Mouse (Mus musculus) heart, embryonic 14.5 days (tissue): ENCODE results near the gene Rpsa. TPM values are rescaled to one million over a fixed set of nuclear protein-coding genes. Genes with fewer than 3 reads are reported as not detected.
"Not testable (repeated sequence)": the region's sequence is repeated elsewhere in the genome, so short reads cannot be mapped to it uniquely, and the experiment has no call there.

Experiments
- ATAC-seq: fragments of 200-750 bp; cut with Nextera tagmentation; 2 replicates; pipeline ENCODE4 v1.8.0; 2017; ENCODE audit warnings: low read depth, moderate TSS enrichment; ENCODE audit not compliant: insufficient number of reproducible peaks, insufficient read depth, low FRiP score
- H3K27ac ChIP-seq, 2 experiments: fragments of 200-500 bp in 1 of 2; fragments of 300-500 bp in 1 of 2; sonication (generic) in 1 of 2; replicated peaks in 1 of 2; 2 replicates each; pipeline ENCODE4 v1.5.1; 2012 to 2014; ENCODE audit warnings: low read depth in 2 of 2, low read length in 2 of 2, control low read depth in 1 of 2, mild to moderate bottlenecking in 1 of 2, mixed read lengths in 1 of 2; ENCODE audit not compliant: control insufficient read depth in 1 of 2, insufficient read depth in 1 of 2
- H3K27me3 ChIP-seq: fragments of 300-500 bp; sonication (generic); 2 replicates; pipeline ENCODE4 v1.6.1; 2014; ENCODE audit warnings: mild to moderate bottlenecking, low read length, control low read depth; ENCODE audit not compliant: control insufficient read depth, insufficient read depth
- H3K36me3 ChIP-seq: fragments of 300-500 bp; sonication (generic); 2 replicates; pipeline ENCODE4 v1.6.1; 2014; ENCODE audit warnings: mild to moderate bottlenecking, control low read depth, low read length, mixed read lengths; ENCODE audit not compliant: control insufficient read depth, insufficient read depth
- H3K4me1 ChIP-seq, 2 experiments: fragments of 200-500 bp in 1 of 2; fragments of 300-500 bp in 1 of 2; sonication (generic) in 1 of 2; 2 replicates each; pipeline ENCODE4 v1.6.1; 2012 to 2014; ENCODE audit warnings: low read length in 2 of 2, control low read depth in 1 of 2, mixed read lengths in 1 of 2; ENCODE audit not compliant: control insufficient read depth in 2 of 2, insufficient read depth in 2 of 2
- H3K4me2 ChIP-seq: fragments of 300-500 bp; sonication (generic); 2 replicates; pipeline ENCODE4 v1.6.1; 2014; ENCODE audit warnings: mild to moderate bottlenecking, low read length
- H3K4me3 ChIP-seq, 2 experiments: fragments of 200-500 bp in 1 of 2; fragments of 300-500 bp in 1 of 2; sonication (generic) in 1 of 2; 2 replicates each; pipeline ENCODE4 v1.5.1; 2012 to 2014; ENCODE audit warnings: low read length in 2 of 2, mild to moderate bottlenecking in 2 of 2, control low read depth in 1 of 2, low read depth in 1 of 2, moderate library complexity in 1 of 2; ENCODE audit not compliant: control insufficient read depth in 1 of 2, insufficient read depth in 1 of 2
- H3K9ac ChIP-seq: fragments of 300-500 bp; sonication (generic); 2 replicates; pipeline ENCODE4 v1.6.1; 2014; ENCODE audit warnings: mild to moderate bottlenecking, low read length
- H3K9me3 ChIP-seq: fragments of 300-500 bp; sonication (generic); 2 replicates; pipeline ENCODE4 v1.6.1; 2016; ENCODE audit warnings: low read length, control low read depth; ENCODE audit not compliant: control insufficient read depth
- WGBS: fragments of 180-500 bp; shearing (Covaris S2); extraction: QIAGEN DNeasy Blood & Tissue Kit; methylation state at CpG from one replicate; pipeline ENCODE4 v1.1.7; 2014; 5-methylcytosine and 5-hydroxymethylcytosine counted together
- polyA plus RNA-seq: library from polyadenylated mRNA; unstranded; fragments of >200 nt; fragmentation: Nextera tagmentation; extraction: Ambion mirVana; gene quantifications from 2 replicates; pipeline ENCODE4 v1.2.1, GENCODE M21; 2014

Gene Rpsa
- polyA plus RNA-seq, 1 experiment from 2014 or later = 1,200 TPM

DNA sequence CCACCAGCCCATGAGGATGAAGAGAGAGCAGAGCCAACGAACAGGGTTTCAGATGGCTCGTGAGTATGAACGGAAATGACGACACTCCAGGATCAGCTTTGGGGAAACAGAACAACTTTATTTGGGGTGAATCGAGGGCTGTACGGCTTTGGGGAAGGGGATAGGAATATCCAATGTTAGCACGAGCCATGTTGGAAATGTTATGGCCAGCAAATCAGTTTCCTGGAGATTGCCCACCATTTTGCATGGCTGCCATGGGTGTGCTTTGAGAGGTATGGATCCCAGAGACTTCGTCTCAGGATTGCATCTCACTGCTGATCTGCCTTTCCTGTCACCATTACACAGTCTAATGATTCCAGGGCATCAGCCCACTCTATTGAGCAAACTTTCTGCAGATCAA is 28.2 kb upstream of the Rpsa start:
- H3K9me3 ChIP-seq = no peaks in the 10 kb centered on the region
- no peaks in the 10 kb centered on the region for H3K27me3 ChIP-seq
- ATAC-seq = no peak
- H3K36me3 ChIP-seq = no peaks in the 10 kb centered on the region
- 80% methylated on average over 8 of the region's 8 CpGs for whole genome bisulfite sequencing
- no peak overlapping the region for H3K27ac ChIP-seq
- H3K4me1 ChIP-seq = no peaks in the 10 kb centered on the region
- H3K4me3 ChIP-seq = no peak overlapping the region
- no peak overlapping the region for H3K9ac ChIP-seq
- H3K4me2 ChIP-seq = no peak overlapping the region

DNA sequence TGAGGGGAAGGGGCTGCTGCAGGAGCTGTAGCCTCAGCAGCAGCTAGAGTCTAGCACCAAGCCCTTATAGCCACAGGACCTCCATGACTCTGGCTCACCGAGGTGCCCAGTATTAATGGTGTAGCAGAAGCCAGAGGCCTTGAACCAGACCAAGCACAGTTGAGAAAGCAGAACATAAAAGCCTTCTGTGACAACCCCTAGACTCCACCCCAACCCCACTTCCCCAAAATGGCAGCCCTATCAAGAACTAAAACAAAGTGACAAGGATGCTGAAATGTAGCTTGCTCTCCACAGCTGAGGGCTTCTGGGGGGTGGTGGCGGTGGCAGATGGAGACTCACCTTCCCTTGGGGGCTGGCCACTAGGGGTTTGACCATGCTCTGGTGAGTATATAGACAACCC is 26.3 kb upstream of the Rpsa start:
- Histone ChIP-seq H3K27ac (no peak overlapping the region), H3K4me2 (no peak overlapping the region), H3K9ac (no peak overlapping the region), H3K4me3 (no peak overlapping the region), H3K4me1 (no peaks in the 10 kb centered on the region), H3K27me3 (no peaks in the 10 kb centered on the region), H3K9me3 (no peaks in the 10 kb centered on the region), H3K36me3 (no peaks in the 10 kb centered on the region)
- 90% methylated on average over 2 of the region's 2 CpGs for WGBS
- ATAC-seq = no peak

DNA sequence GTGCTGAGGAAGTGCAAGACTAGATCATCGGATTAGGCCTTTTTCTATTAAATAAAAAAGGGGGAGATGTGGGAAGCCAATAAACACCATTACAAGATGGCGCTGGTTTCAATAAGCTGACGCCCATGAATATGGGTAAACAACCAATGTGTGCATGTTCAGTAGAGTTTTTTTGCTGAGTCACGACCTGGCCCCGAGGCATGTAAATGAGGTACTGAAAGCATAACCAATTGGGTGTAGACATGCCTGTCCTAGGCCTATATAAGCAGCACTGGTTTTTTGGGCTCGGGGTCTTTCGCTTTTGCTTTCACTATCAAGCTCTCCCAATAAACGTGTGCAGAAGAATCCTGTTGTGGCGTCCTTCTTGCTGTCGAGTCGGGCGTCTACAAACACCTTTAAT is 18.5 kb upstream of the Rpsa start:
- not testable (repeated sequence) for H3K9me3 ChIP-seq, H3K27me3 ChIP-seq, H3K4me1 ChIP-seq, H3K36me3 ChIP-seq, H3K4me2 ChIP-seq, H3K9ac ChIP-seq, H3K27ac ChIP-seq, ATAC-seq, H3K4me3 ChIP-seq
- WGBS = 93% methylated on average over 12 of the region's 12 CpGs

DNA sequence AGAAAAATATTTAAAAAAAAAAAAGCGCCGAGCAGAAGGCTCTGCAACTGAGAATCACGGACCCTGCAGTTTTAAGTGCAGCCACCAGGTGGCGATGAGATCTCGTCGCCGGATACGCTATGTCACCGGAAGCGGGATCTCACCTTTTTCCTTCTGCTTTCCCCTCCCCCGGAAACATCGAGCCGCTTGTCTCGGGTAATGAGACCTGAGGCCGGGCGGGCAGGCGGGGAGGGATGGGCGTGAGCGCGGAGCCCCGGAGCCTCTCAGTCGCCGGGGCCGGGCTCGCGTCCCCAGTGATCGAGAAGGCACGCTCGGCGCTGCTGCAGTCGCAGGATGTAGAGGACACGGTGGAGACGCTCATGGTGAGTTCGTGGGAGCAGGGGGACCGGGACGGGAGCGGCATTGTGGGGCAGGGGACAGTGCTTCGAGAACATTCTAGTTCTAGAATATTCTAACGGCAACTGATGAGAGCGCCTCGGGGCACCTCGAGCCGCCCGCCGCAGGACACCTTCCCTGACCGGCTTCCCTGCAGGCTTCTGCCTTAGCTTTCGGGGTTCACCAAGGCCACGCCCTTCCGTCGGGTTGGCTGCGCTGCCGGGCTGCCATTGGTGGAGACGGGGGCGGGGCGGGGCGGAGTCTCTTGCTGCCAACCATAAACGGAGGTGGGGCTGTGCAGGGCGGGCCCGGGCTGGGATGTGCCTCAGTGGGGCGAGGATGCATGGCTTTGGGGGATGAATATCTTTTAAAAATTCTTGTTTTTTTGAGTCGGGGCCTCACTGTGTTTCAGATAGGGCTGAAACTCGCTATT is 17.1 kb upstream of the Rpsa start, which contains the start of gene Slc25a38:
Slc25a38 (plus strand) TSS at position 164 of the 808 bp plus-strand sequence.
- Histone ChIP-seq H3K4me1 (peaks cover 2 to 8% of the 10 kb centered on the region in 2 experiments), H3K4me3 (peak within 1 kb of the TSS; percentile 83 to 93), H3K27ac (peak within 1 kb of the TSS; percentile 95), H3K9ac (peak within 1 kb of the TSS; percentile 86), H3K27me3 (no peaks in the 10 kb centered on the region), H3K9me3 (no peaks in the 10 kb centered on the region), H3K36me3 (no peaks in the 10 kb centered on the region), H3K4me2 (peak within 1 kb of the TSS; percentile 85)
- under 1% methylated on average over 62 of the region's 62 CpGs for WGBS
- peak; percentile 95 for ATAC-seq

DNA sequence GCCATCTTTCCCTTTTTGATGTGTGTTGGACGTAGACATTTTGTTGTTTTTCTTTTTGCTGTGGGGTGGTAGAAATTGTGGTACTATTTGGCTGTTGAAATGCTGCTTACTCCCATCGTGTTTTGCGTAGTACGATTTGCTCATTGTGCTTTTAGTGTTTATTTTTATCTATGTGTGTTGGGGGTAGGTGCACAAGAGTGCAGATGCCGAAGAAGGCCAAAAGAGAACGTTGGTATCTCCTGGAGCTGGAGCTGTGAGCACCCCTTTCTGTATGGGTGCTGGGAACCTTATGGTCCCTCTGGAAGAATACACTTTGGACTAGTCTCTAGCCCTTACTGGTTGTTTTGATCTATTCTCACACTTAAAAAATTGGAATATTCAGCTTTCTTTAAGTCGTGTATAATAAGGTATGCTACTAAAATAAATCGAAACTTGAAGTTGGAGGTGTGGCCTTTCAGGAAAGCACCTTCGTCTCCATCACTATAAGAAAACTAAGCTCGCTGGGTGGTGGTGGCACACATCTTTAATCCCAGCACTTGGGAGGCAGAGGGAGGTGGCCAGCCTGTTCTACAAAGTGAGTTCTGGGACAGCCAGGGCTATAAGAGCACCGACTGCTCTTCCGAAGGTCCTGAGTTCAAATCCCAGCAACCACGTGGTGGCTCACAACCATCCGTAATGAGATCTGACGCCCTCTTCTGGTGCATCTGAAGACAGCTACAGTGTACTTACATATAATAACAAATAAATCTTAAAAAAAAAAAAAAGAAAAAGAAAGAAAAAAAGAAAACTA is 16.1 kb upstream of the Rpsa start:
- Histone ChIP-seq H3K27ac (peak overlapping the region; percentile 33 to 95; a peak in 3 of 4 replicates), H3K9ac (peak overlapping the region; percentile 86), H3K36me3 (0 out of 2 replicates have a peak, but pooled peaks cover under 1% of the 10 kb centered on the region), H3K4me2 (peak overlapping the region; percentile 85), H3K4me1 (peaks cover 6 to 15% of the 10 kb centered on the region in 2 experiments), H3K27me3 (no peaks in the 10 kb centered on the region), H3K4me3 (peak overlapping the region; percentile 83 to 93), H3K9me3 (no peaks in the 10 kb centered on the region)
- no peak for ATAC-seq
- 74% methylated on average over 15 of the region's 15 CpGs for WGBS

DNA sequence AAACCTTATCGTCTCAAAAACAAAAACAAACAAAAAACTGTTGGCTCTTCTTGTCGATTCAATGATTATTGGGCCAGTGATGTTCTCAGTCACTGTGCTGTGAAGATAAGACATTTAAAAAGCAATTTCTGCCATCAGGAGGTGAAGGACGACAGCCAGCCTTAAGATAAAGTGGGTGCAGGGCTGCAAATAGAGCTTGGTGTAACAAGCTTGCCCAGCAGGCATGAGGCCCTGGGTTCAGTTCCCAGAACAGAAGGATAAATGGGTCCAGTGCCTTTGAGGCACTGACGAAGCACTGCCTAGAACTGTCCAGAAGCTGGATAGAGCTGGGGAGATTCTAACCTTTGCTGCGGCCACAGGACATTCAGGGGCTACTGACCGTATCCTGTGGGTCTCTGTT is 15.0 kb upstream of the Rpsa start:
- Histone ChIP-seq H3K4me3 (no peak overlapping the region), H3K9ac (no peak overlapping the region), H3K4me1 (peaks cover 6 to 15% of the 10 kb centered on the region in 2 experiments), H3K27ac (no peak overlapping the region), H3K36me3 (peaks cover 7% of the 10 kb centered on the region), H3K27me3 (no peaks in the 10 kb centered on the region), H3K9me3 (no peaks in the 10 kb centered on the region), H3K4me2 (no peak overlapping the region)
- ATAC-seq = no peak
- 77% methylated on average over 6 of the region's 6 CpGs for WGBS

DNA sequence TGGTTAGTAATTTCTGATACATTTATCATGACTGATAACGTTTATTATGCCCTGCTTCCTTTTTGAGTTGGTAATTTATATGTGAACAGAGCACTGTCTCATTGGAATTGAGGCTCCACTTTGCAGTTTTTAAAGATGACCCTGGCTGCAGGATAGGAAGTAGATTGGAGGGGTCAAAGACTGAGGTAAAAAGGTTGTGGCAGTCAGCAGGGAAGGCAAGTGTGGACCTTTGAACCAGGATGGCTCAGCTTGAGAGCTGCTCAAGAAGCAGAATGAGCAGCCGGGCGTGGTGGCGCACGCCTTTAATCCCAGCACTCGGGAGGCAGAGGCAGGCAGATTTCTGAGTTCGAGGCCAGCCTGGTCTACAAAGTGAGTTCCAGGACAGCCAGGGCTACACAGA is 14.0 kb upstream of the Rpsa start:
- H3K36me3 ChIP-seq = peaks cover 17% of the 10 kb centered on the region
- H3K27ac ChIP-seq = no peak overlapping the region
- no peak overlapping the region for H3K9ac ChIP-seq
- no peaks in the 10 kb centered on the region for H3K9me3 ChIP-seq
- no peaks in the 10 kb centered on the region for H3K27me3 ChIP-seq
- H3K4me3 ChIP-seq = no peak overlapping the region
- H3K4me1 ChIP-seq = peaks cover 6 to 15% of the 10 kb centered on the region in 2 experiments
- ATAC-seq = no peak
- H3K4me2 ChIP-seq = no peak overlapping the region
- WGBS = 91% methylated on average over 6 of the region's 7 CpGs
